Mouse (Mus musculus) 3134 (cell line): Measurements from ENCODE around the gene Ccdc9b.

Experiments used
- DNase-seq: peaks from one replicate; pipeline ENCODE4 v3.0.0-alpha.2; 2011; ENCODE audit warnings: low spot score; ENCODE audit not compliant: insufficient read length; ENCODE audit errors: extremely low read depth

Gene Ccdc9b

DNA sequence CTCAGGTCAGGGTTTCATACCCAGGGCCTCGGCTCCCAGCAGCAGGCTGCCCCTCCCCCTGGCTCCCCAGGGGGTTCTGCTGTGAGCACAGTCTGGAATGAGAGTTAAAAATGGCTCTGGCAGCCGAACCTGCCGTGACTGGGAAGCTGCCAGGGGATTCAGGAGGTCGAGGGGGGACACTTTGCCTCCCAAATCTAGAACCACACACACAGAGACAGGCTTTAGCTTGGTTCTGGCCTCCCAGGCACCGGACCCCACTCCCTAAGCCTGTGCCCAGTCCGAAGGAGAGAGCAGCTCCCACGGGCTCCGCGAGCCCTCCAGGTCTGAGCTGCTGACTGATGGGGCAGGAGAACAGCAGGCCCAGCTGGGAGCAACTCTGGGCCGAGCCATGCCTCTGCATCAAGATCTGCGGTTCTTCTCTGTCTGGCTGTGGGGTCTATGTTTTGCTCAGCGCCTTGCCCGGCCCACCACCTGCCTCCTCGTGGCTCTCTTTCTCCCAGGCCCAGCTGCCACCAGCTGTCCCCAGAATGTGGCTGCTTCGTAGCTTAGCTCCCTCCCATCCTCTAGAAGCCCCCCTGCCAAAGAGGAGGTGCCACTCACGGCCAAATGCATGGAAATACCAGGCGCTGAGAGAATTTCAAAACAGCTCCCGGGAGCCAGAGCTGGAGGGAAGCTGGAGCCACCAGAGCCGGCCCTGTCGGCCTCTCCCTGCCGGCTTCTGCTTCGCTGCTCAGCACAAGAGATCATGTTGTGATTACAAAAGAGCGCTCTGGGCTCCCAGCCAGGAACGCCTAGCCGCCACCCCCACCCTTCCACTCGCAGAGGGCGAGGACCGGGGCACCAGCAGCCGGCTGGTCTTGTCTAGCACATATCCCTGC is at the start of gene Ccdc9b:
Ccdc9b (minus strand) TSS at position 756 of the 878 bp plus-strand sequence.
- DNase-seq, result peak; percentile 95

DNA sequence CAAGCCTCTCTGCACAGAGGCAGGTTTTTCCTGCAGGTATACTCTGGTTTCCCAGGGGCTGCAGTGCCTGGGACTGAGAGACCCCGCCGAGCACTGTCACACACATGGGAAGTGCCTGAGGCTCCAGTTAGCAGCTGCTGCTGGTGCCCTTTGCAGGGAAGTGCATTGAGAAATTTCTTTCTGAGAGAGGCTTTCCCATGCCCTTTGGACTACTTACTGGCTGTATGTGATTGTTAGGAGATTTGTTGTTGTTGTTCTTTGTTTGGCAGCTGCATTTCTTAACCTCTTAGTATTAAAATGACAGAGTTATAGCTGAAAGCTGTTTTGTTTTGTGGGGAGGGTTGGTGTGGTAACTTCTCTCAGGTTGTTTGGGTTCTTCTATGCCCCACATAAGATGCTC is 48.4 kb upstream of the Ccdc9b start:
- DNase-seq, result no peak

DNA sequence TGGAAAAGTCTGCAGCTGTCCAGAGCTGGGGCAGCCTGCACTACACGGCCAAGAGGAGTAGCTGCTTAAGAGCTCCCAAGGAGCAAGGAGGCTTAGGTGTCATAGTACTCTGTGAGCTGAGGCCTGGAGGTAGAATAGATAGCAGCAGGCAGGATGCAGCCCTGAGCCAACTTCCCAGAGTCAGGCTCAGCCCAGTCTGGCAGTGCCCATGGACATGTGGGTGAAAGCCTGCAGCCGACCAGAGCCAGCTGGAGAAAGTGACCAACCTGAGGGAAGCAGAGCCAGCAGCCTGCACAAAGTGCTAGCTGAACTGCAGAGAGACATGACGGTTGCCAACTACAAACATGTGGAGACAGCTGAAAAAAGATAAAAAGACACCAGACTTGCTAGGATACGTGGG is 44.4 kb upstream of the Ccdc9b start:
- peak; percentile 65 for DNase-seq

DNA sequence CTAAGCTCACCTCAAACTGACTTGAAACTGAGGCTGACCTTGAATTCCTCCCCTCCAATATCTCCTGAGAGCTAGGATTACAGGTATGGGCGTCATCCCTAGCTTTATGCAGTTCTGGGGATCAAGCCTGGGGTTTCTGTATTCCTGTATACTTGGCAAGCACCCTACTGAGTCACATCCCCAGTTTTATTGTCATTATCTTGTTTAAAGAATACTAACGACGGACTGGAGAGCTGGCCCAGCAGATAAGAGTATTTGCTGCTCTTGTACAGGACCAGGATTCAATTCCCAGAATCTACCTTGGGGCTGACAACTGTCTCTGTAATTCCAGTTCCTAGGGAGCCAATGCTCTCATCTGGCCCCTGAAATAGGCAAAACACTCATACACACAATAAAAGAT is 43.3 kb upstream of the Ccdc9b start:
- DNase-seq, result no peak

DNA sequence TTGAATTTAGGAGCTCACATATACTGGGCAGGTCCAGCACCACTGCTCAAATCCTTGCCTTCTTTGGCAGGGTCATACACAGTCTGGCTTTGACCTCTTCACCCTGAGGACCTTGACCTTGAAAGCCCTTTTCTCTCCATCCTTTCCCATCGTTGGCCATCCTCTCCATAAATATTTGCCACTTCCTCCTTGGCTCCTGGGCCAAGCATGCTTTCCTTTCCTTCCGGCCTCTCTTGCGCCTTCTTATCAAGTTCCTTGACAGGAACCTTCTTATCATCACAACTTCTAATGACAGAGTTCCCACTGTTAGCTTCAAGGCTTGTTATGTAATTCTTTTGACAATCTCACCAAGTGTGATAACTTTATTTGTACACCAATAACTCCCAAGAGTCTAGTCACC is 42.7 kb upstream of the Ccdc9b start:
- DNase-seq, result no peak

DNA sequence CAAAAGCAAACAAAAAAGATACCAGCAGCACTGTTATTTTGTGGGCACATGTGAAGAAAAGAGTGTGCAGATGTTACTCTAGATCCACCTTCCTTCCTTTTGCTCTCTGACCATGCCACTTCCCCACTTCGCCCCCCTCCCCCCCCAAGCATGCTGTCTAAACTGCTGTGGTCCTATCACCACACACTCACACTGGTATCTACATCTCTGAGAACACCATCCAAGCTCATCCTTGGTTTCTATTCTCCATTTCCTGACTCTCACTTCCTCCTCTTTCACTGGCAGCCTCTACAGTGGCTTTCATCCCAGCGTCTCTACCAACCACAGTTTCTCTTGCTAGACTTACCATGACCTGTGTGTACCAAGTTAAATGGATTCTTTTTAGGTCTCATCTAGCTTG is 42.0 kb upstream of the Ccdc9b start:
- DNase-seq, result no peak

DNA sequence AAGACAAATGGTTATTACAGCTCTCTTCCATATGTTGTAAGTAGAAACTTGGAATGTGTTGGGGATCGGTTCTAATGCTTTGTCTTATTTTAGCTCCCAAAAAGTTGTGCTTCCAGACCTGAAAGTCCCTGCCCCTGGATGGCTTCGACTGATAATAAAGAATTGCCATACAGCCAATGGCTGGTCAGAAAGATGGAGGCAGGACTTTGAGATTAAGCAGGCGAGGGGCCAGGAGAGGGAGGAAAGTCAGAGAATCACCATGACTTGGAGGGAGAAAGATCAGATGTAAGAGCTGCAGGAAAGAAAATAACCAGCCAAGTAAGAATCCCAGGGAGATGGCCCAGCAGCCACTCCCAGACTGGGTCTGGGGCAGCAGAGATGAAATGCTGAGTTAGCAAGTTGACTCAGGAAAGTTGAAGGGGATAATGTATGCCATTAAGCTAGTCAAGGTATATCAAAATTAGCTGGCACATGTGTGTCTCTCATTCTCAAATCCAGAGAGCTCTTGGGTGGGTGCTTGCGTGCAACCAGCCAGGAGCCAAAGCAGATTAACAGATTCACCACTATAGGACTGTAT is 40.2 kb upstream of the Ccdc9b start:
- no peak for DNase-seq

DNA sequence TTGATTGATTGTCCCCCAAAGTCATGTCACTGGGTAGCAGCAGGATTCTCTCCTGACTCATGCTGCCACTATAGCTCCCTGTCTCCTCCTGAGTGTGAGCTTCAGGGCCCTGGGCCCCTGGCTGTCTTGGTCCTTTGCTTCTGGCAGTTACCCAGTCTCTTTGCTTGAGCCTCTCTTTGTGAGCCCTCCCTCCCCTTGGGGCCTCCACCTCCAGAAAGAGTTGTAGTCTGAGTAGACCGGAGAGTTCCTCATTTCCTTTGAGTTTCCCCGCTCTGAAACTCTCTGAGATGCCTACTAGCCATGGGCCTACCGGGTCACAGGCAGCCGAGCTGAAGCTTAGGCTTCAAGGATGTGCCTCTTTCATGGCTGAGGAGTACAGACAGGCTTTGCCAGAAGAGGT is 31.2 kb upstream of the Ccdc9b start:
- no peak for DNase-seq

DNA sequence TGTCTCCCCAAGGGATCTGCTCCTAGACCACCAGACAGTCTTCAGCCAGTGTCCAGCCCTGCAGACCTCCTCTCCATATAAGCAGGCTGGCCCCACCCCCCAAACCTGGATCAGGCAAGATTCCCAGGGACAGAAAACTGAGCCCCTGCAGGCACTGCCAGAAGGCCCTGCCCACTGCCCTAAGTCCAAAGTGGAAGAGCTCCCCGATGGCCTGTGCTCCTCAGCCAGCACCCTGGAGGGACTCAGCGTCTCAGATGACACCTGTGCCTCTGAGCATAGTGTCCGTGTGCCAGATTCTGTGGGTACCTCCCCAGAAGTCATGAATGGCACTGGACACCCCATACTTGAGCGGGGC is 29.8 kb upstream of the Ccdc9b start:
- DNase-seq, result no peak

DNA sequence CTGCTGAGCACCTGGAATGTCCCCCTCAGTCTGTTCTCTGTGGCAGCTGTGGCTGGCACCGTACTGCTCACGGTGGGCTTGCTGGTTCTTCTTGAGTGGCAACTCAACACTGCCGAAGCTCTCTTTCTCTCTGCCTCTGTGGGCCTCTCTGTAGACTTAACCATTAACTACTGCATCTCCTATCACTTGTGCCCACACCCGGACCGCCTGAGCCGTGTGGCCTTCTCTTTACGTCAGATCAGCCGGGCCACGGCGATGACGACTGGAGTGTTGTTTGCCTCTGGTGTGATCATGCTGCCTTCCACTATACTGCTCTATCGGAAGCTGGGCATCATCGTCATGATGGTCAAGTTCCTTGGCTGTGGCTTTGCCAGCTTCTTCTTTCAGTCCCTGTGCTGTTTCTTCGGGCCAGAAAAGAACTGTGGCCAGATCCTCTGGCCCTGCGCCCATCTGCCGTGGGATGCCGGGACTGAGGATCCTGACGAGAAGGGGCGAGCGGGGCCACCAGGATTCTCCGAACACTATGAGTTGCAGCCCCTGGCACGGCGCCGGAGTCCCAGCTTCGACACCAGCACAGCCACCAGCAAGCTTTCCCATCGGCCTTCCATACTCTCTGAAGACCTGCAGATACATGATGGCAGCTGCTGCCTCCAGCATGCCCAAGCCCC is 29.3 kb upstream of the Ccdc9b start:
- DNase-seq, result no peak

DNA sequence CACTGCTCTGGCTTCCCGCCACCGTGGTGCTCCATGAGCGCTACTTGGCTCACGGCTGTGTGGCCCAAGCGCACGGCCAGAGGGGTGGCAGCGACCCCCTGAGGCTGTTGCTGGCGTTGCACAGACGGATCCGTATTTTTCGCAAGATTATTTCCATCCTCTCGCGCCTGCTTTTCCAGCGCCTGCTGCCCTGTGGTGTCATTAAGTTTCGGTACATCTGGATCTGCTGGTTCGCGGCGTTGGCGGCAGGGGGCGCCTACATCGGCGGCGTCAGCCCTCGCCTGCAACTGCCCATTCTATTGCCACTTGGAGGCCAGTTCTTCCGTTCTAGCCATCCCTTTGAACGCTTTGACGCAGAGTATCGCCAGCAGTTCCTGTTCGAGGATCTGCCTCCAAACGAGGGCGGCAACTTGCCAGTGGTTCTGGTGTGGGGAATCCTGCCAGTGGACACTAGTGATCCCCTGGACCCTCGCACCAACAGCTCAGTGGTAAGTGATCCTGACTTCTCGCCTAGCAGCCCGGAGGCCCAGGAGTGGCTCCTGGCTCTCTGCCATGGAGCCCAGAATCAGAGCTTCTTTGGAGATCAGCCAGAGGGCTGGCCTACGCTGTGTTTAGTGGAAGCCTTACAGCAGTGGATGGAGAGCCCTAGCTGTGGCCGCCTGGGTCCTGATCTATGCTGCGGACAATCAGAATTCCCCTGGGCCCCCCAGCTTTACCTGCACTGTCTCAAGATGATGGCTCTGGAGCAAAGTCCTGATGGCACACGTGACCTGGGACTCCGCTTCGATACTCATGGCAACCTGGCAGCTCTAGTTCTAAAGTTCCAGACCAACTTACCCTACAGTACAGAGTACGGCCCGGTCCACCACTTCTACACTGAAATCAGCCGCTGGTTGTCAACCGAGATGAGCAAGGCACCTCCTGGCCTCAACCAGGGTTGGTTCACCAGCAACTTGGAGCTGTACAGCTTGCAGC is 28.4 kb upstream of the Ccdc9b start:
- DNase-seq, result no peak

DNA sequence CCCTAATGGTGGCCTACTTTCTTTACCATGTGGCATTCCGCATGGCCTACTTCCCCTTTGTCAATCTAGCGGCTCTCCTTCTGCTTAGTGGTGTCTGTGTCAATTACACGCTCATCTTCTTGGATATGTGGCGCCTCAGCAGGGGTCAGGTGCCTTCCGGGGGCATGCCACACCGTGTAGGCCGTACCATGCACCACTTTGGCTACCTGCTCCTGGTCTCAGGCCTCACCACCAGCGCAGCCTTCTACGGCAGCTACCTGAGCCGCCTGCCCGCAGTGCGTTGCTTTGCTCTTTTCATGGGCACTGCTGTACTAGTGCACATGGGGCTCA is 27.7 kb upstream of the Ccdc9b start:
- no peak for DNase-seq

DNA sequence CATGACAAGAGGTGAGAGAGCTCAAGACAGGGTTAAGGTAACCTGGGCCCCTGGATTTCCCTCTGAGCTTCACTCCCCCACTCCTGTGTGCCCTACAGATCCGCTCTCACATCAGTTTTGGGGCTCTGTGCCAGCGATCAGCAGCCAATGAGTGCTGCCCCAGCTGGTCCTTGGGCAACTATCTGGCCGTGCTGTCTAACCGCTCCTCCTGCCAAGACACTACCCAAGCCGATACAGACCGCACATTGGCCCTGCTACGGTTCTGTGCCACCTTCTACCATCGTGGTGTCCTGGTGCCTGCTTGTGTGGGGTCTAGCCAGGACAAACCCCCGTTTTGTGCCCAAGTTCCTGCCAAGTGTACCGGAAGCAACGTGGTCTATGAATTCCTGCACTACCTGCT is 27.0 kb upstream of the Ccdc9b start:
- DNase-seq, result no peak

DNA sequence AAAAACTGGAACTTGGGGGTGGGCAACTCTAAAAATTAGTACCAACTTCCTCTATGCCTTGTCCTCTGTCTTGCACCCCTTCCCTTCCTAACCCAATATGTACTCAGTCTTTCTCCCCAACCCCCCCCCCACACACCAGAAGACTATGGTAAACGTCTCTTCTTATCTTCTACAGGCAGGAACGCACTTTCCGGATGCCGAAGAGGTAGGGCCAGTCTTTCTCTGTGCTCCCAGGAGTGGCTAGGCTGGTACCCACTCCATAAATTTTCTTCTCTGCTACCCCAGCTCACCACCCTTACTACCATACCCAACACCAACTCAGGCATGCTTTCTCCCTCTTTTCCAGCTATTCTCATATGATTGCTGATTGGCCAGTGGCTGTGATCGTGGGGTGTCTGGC is 24.1 kb upstream of the Ccdc9b start:
- DNase-seq, result no peak

DNA sequence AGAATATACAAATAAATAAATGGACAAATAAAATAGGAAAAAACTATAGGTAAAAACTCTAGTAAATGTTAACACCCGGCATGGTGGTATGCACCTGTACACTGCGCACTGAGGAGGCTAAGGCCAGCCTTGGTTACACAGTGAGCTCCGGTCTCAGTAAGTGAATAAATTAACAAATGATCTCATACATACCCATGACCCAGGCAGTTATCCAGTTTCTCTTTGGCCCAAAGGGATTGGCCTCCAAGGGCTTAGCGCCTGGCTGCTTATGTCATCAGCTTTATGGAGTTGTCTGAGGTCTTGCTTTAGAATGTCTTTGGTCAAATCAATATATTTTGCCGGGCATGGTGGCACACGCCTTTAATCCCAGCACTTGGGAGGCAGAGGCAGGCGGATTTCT is 21.2 kb upstream of the Ccdc9b start:
- no peak for DNase-seq

DNA sequence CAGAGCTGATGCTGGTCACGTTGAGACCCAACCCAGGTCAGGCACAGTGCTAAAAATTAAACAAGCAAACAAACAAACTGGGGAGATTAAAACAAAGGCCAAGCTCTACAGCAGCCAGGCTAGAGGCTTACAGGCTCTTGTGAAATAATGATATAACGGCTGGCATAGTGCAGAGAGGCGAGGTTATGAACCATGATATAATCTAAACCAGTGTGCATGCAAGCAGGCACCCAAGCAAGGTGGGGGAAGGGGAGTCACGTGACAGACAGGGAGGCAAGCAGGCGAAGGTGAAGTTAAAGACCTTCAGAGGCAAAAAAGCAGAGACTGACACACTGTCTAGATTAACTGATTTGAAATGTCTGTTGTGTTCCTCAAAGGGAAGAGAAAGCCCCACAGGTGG is 20.6 kb upstream of the Ccdc9b start:
- DNase-seq, result no peak

DNA sequence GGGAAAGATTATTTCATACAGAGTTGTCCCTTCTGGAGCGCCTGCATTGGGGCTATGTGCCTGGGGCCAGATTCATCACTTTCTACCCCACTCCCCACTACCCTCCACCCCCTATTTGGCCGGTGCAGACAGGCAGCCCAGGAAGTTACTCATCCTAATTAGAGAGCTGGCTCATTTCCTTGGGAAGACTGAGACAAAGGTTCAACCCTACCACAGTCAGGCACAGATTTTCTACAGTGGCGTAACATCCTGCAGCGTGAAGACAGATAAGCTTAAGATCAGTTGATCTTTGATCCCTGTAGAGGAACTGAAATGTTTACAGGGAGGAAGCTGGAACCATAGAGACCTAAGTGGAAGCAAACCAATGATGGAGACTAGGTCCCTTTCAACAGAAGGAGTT is 19.8 kb upstream of the Ccdc9b start:
- DNase-seq, result no peak

DNA sequence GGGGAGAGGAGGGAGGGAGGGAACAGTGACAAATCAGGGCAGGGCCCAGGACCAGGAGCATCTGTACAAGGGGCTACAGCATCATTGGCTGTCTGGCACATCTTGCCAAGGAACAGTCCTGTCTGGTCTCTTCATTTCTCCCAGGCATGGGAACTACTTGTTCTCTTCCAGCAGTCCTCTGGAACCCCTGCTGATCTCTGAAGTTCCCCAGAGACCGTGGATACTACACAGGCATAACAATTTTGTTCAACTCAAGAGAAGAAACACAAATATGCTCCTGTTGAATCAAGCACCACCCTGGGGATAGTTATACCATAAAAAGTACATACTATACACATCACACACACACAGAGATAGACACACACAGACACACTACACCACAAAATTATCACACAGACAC is 18.7 kb upstream of the Ccdc9b start:
- no peak for DNase-seq

DNA sequence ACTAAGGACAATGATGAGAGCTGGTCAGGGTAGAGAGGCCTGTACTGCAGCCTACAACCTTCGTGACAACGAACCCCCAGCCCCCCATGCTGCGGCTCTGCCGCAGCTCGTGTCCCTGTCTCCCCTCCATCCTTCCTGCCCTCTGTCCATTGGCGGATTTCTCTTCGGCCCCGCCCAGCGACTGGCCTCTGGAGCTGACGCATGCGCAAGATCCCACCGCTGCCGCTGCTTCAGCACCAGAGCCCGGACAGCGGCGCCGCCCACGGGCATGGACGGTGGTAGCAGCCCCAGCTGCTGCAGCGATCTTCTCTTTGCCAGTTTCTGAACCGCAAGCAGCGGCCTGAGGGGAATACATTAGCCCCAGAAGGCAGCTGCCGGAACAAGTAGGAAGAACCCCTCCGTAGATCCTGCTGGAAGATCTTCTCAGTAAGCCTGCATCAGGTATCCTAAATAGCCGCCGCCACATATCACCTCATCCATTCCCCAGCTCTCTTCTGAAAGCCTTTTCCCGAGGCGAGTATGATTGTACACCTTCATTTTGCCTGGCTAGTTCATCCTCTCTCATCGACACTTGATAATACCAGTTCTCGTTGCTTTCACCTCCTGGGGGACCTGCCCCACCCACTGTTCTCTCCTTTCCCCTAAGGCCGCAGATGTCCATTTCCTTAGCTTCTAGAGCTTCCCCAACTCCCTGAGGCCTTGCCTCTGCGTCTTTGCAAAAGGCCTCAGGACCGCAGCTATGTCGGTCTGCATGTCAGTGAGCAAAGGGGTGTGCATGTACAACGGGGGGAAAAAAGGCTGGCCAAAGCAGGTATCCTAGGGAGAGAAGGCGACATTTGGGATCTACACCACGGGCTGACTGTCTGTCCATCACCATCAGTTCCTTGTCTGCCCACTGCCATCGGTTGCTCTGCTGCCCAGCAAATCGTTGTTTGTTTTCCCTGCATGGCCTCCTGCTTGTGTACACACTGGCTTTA is 17.3 kb upstream of the Ccdc9b start, which contains the start of gene Disp2:
Disp2 (plus strand) TSS at position 216 of the 977 bp plus-strand sequence.
- DNase-seq, result peak; percentile 85

DNA sequence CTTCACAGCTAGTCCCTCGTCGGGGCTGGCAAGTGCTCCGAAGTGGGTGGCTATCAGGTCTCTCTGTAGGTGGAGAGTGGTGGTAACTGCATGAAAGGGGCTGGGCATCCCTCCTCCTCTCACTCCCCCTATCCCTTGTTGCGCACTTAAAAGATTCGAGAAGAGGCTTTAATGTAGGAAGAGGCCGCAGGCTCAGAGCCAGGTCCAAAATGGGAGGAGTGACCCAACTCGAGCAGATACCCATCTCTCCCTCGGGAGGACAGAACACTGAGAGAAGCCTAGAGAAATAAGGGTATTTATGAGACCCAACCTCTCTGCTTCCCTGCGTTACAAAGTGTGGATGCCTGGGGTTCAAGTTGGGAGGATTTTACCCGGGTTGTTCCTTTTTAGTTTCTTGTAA is 16.6 kb upstream of the Ccdc9b start:
- no peak for DNase-seq
